Comparison of ENCODE assay signal across 8 mouse cellular contexts in the genomic region with DNA sequence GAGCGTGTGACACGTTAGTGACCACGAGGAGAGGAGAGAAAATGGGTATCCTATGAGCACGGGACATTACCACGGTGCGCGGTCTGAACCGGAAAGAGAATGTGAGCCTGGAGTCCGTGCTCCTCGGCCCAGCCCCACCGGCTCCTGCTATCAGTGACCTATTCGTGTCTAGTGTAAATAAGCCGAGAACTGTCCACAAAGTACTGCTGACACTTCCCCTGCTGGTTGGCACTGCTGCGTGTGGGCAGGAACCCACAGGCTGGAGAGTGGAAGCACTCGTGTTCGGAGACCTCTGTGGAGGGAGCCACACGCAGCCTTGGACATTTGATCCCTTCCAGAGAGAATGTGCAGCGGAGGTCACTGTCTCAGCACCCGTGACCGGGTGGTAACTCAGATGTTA. TPM values are rescaled to one million over a fixed set of nuclear protein-coding genes. Genes with fewer than 3 reads are reported as not detected.
DNase-seq lines count a peak whose midpoint lies in the region; ATAC-seq lines count a peak whose summit lies in the region.

Rhobtb1 (plus strand) TSS at position 390 of the 400 bp plus-strand sequence.

- no peaks in the 10 kb centered on the region for H3K4me1 ChIP-seq in heart, embryonic 14.5 days (ENCODE audit: control insufficient read depth in 2 of 2, insufficient read depth in 2 of 2, low read length in 2 of 2)
- H3K4me1 ChIP-seq in neural tube, embryonic 15.5 days = no peaks in the 10 kb centered on the region

- H3K9ac ChIP-seq in heart, embryonic 14.5 days (ENCODE audit: low read length) = no peak within 1 kb of the TSS
- no peak within 1 kb of the TSS for H3K9ac ChIP-seq in neural tube, embryonic 15.5 days (replicated peaks)

- no peak within 1 kb of the TSS for H3K4me2 ChIP-seq in heart, embryonic 14.5 days (ENCODE audit: low read length)
- no peak within 1 kb of the TSS for H3K4me2 ChIP-seq in neural tube, embryonic 15.5 days

- H3K4me3 ChIP-seq in heart, embryonic 14.5 days (ENCODE audit: control insufficient read depth in 1 of 2, insufficient read depth in 1 of 2, low read depth in 1 of 2, low read length in 2 of 2) = no peak within 1 kb of the TSS
- H3K4me3 ChIP-seq in neural tube, embryonic 15.5 days (replicated peaks) = no peak within 1 kb of the TSS

- H3K36me3 ChIP-seq in heart, embryonic 14.5 days (ENCODE audit: control insufficient read depth, insufficient read depth, low read length) = no peaks in the 10 kb centered on the region
- no peaks in the 10 kb centered on the region for H3K36me3 ChIP-seq in neural tube, embryonic 15.5 days

- no peaks in the 10 kb centered on the region for H3K9me3 ChIP-seq in heart, embryonic 14.5 days (ENCODE audit: control insufficient read depth, low read length)
- H3K9me3 ChIP-seq in neural tube, embryonic 15.5 days (replicated peaks) = no peaks in the 10 kb centered on the region

- H3K27ac ChIP-seq in heart, embryonic 14.5 days (replicated peaks in 1 of 2; ENCODE audit: control insufficient read depth in 1 of 2, insufficient read depth in 1 of 2, low read depth in 2 of 2, low read length in 2 of 2) = no peak within 1 kb of the TSS
- no peak within 1 kb of the TSS for H3K27ac ChIP-seq in neural tube, embryonic 15.5 days (replicated peaks)

- ATAC-seq in heart, embryonic 14.5 days (ENCODE audit: insufficient number of reproducible peaks, insufficient read depth, low FRiP score, low read depth) = no peak
- no peak for ATAC-seq in neural tube, embryonic 15.5 days (ENCODE audit: low FRiP score)
- no peak for ATAC-seq in frontal cortex, adult (ENCODE audit: low TSS enrichment)

- 59% methylated on average over 20 of the region's 20 CpGs for WGBS in heart, embryonic 14.5 days
- 89% methylated on average over 20 of the region's 20 CpGs for WGBS in neural tube, embryonic 15.5 days

- no peaks in the 10 kb centered on the region for H3K27me3 ChIP-seq in heart, embryonic 14.5 days (ENCODE audit: control insufficient read depth, insufficient read depth, low read length)
- H3K27me3 ChIP-seq in neural tube, embryonic 15.5 days (replicated peaks) = no peaks in the 10 kb centered on the region

- peak; percentile 15 for DNase-seq in urinary bladder, postnatal 14 days (ENCODE audit: low spot score)
- DNase-seq in urinary bladder, postnatal 4 days (ENCODE audit: low spot score in 2 of 2) = no peak
- DNase-seq in kidney, postnatal 25 days = peak; percentile 43 to 62
- DNase-seq in embryo, embryonic 11 days = no peak
- no peak for DNase-seq in spleen, postnatal 36 days (ENCODE audit: low spot score in 2 of 2)

RNA-seq across cellular contexts. Expression of gene Rhobtb1, which starts in this region (rescaled TPM):
- polyA plus RNA-seq in heart, embryonic 14.5 days (2014; fragmentation: Nextera tagmentation; extraction: Ambion mirVana) = 34.6 and 38.6 TPM in 2 replicates
- polyA plus RNA-seq in neural tube, embryonic 15.5 days (2015; fragmentation: Nextera tagmentation; extraction: Ambion mirVana) = 15.7 and 16.1 TPM in 2 replicates

Comparison
In these comparisons a context has a peak if more than half of its experiments do, and no peak if none do; other contexts are left out.
1. DNase-seq: peak in urinary bladder, postnatal 14 days (single experiment) and kidney, postnatal 25 days (2 of 2); none in urinary bladder, postnatal 4 days (0 of 2), embryo, embryonic 11 days (single experiment) and spleen, postnatal 36 days (0 of 2).